Mouse (Mus musculus) c-Kit-positive CD71-negative TER-119-negative erythroid progenitor cells, embryonic 14.5 days (primary cell): Measurements from ENCODE around the gene Il1r1.

Experiments
- DNase-seq: peaks from one replicate; pipeline ENCODE4 v3.0.0-alpha.2; 2013; ENCODE audit warnings: low read depth

The Il1r1 gene

DNA sequence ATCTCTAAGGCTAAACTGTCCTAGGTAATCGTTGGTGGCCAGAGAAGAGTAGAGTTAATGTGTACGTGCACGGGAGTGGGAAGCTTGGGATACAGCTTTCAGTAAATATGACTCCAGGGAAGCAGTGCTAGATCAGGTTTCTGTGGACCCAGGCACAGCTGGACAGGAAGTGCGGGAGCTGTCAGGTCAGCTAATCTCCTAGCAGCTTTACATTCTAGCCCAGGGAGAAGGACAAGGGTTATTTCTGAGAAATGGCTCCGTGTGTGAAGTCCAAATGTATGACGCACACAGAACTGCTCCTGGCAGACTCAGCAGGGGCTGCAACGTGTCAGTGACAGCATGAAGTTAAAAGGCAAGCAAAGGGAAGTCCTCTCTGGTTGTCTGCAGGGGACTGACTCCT is 8.3 kb downstream of the Il1r1 start:
- no peak for DNase-seq

DNA sequence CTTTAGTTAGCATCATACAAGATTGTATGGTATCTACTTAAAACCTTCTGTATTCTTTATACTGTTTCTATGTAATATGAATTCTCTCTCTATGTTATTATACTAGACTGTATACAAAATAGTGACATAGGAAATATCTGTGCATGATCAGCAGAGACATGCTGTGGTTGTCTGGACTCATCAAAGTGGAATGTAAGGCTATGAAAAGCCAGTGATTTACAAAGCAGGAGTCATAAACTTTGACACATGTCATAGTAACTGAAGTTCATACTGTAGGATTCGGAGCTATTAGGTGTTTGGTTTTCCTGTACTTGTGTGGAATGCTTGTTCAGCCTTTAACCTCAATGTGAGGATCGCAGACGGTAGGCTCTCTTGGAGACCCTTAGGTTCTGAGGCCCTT is 8.7 kb downstream of the Il1r1 start:
- DNase-seq = no peak

DNA sequence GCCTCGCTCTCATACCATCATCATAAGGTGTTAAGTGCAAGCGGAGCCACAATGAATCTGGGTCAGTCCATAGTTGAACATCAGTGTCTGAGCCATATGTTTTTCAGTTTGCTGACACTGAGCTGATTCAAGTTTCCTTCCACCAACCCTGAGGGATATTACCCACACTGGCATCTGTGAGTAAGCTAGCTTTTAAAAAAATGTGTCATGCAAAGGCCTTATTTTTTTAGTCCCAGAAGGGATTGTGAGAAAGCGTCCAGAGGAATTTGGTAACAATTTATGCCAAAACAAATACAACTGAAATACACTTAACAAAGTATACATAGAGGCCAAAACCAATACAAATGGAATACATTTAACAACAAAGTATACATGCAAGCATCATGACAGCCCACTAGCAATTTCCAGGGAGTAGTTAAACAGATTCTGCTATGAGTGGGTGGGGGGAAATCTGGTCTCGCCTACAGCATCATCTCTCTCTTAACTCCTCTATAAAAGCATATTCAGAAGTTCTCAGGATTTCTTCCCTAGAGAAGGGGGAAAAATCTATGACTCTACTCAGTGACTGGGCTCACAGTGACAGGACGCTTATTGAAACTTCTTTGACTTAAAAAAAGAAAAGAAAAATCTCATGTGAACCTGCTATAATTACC is 10.8 kb downstream of the Il1r1 start:
- no peak for DNase-seq

DNA sequence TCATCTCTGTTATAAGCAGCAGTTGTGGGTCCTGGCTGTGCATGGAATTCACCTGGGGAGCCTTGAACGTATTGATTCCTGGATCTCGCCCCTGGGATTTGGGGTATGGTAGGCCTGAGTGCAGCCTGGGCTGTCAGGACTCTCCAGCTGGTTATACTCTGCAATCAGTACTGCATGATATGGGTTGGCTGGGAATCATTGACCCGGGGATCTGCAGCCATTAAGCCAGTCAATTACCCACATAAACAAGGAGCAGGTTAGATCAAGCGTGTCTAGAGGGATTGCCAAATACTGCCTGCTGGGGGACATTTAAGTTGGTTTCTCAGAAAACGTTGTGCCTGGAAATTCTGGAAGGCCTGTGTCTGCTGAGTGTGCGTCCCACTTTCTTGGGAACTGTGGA is 11.8 kb downstream of the Il1r1 start:
- DNase-seq = no peak

DNA sequence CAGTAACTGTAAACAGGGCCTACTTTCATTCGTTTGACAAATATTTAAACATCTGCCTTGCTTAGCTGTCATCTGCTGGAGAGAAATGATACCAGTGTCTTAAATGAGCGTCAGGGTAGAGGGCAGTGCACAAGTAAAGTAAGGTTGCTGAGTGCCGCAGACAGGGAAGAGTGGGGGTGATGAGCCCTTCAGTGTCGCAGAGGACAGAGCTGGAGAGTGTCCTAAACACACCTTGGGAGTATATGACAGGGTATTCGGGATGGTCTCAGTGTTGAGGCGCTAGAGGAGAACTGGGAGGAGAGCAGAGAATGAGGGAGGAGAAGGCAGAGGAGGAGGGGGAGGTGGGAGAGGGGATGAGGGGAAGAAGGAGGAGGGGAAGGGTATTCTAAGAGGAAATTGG is 12.2 kb downstream of the Il1r1 start:
- no peak for DNase-seq

DNA sequence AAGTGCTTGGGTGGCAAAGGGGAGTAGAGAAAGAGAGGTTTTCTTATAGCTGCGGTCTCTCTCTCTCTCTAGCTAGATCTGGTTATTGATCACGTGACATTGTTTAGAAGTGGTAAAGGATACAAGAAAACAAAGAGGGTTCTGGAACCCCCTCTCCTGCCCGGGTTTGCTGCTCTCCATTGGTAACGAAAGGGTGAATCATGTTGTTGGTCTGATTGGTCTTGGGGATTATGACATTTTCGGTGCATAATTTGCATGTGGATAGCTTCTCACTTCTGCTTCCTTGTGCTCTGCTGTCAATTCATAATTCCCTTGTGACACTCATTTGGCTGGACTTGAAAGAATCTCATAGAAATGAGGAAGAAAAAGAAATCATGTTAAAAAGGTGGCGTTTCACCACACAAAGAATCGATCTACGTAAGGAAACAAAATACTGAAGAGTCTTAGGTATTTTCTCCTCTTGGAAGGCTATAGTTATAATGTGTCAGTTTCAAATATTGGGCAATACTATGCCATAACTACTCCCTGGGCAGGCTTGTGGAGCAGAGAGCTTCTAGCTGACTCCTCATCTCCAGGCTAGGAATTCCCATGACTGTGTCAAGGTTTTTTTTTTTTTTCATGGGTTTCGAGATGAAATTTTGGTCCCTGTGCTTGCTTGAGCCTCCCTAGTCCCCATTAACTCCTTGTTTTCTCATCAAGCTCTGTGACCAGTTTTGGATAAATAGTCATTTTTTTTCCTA is 15.6 kb downstream of the Il1r1 start:
- no peak for DNase-seq

DNA sequence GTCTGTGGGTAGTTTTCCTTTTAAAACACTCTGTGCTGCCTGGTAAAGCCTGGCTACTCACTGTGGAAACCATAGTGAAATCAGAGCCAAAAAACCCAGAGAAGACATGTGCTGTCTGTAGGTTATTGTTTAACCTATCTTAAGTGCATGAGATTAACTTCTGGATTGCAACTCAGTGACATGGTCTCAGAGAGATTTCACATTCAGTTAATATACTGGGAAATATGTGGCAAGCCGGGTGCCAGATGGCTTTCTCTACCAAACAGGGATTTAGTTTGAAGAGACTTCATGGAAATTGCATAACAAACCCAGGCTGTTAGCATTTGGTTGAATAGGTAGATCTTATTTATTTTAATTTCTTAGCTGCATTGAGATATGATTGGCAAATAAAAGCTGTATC is 17.8 kb downstream of the Il1r1 start:
- no peak for DNase-seq

DNA sequence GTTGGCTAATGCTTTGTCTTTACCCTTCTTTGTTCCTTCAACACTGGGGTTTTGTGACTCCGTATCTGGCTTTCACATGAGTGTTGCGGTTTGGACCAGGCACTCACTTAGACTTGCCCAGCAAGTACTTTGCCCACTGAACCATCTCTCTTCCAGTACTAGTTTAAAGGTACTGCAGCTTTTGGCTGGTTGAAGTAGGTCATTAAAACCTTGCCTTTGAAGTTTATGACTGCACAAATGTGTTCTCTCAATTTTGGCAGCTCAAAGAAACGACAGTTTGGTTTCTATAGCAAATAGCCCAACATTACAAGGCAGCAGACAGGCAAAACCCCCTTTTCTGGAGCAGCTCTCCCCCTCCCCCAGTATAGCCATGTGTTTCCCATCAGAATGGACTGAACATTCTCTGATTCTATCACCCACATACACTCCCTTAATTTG is 18.7 kb downstream of the Il1r1 start:
- DNase-seq = no peak

DNA sequence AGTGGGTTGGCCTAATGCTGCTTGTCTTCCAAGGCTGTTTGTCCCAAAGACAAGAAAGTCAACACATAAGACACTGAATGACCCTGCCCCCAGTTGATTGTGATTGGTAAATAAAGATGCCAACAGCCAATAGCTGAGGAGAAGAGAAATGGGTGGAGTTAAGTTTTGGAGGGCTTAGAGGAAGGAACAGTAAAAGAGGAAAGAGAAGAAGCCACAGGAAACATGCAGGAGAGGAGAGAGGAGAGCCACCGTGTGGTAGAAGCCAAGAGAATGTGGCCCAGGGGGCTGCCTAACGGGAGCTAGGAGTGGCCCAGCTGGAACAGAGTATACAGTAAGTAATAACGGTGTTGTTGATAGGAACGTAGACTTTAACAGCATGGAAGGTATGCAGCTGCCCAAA is 25.5 kb downstream of the Il1r1 start:
- DNase-seq = no peak

DNA sequence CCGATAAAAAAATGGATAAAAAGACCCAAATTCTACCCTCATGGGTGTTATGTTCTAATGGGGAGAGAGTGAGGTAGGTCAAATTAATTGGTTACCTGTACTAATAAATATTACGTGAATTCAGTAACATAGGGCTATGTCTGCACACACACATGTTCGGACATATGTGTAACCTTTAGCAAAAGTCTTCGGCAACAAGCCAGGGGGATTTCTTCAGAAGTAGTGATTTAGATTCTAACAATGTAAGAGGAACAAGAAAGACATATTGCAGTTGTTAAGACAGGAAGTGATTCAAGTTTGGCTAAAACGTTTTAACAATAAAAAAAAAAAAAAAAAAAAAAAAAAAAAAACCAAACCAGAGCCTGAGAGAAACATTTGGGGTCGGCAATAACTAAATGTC is 27.6 kb downstream of the Il1r1 start:
- no peak for DNase-seq

DNA sequence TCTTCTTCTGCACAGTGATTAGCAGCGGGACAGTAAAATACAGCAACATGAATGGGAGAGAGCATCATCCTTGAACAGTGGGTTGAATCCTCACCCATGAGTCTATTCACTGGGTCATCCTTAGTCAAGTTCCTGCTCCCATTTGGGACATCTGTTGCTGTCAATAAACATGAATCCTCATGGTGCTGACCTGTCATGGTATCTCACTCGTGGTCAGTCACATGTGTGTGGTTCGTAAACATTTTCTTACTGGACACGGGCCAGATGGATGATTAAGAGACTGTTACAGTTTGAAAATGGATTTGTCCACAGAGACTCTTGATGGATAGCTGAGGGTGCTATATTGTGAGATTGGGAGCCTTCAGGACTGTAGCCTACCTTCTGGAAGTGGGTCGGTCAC is 29.1 kb downstream of the Il1r1 start:
- no peak for DNase-seq

DNA sequence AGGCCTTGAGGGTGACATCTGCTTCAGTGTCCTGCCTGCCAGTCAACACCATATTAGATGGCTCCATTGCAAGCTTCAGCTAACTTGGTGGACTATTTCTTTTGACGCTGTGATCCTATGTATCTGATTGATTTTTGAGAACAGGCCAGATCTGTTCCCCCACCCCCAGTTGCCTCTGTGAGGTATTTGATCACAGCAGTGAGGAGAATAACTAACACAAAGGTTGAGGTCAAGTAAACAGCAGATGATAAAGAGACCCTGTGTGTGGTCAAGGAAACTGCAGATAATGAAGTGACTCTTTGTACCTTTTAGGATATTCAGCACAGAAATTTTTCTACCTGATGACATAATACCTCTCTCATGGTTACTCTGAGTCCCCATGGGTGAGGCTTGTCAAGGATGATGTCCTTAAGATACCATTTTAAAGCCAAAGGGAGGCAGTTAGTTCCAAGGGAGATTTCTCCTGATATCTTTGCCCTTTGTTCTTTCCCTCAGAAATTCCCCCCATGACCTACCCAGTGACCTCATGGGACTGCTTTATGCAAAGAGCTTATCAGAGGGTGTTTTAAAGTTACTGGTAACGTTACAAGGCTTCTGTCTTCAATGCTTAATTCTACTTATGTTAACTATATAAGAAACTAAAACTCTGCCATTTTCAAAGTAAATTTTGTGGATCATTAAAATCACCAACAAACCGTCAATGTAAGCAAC is 29.6 kb downstream of the Il1r1 start:
- DNase-seq = no peak

DNA sequence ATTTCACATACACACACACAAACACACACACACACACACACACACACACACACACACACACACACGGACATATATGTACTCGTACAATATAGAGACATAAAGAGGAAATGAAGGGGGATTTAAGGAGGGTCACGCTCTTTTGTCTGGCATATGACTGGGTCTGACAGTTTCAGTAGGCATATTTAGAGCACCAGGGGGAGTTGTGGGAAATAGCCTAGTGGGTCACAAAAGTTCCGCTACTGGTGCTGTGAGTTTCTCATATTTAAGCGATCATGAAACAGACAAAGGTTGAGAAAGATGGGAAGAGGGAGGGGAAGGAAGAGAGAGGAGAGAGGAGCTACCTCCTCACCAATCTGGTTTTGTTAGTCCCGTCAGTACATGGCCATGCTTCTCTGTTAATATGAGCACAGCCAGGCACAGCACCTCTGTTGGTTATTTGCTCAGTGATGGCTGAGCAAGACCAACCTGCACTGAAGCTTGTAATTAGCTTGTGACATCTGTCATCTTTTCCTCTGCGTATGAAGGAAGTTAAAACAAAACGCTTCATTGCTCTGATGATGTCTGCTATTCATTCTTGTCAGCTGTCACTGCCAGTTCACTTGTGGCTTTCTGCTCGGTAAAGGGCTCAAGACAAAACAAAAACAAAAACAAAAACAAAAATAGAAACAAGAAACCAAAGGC is 37.7 kb downstream of the Il1r1 start:
- no peak for DNase-seq

DNA sequence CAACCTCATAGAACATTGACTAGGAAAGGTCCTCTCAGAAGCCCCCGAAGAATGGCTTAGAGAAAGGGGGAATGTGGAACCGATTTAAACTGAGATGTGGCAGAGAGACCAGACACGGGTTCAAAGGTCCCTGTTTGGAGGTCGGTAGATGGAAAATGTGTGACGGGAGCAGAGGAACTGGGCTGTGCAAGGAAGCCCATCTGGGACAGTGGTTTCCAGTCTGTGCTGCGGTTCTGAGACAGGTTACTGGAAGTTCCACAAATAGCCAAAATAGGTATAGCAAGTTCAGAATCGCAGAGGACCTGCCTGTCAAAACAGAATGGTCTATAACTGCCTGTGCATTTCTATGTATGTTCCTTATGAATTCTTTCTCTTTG is 38.2 kb downstream of the Il1r1 start:
- DNase-seq = no peak

DNA sequence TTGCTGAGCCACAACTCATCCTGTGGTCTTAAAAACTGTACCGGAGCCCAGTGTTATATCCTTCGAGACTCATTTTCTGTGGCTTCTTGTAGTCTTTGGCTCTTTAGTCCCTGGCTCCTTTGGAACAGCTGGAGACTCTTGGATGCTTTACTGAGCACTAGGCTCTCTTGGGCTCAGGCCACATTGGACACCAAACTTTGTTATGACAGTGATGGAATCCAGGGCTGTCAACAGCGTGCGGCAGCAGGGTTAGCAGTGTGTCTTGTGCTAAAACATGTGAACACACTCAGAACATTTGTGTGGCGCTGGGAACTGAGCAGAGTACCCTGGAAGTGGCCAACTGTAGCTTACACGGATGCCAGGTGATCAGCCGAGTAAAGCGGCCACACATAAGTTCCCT is 38.8 kb downstream of the Il1r1 start:
- no peak for DNase-seq

DNA sequence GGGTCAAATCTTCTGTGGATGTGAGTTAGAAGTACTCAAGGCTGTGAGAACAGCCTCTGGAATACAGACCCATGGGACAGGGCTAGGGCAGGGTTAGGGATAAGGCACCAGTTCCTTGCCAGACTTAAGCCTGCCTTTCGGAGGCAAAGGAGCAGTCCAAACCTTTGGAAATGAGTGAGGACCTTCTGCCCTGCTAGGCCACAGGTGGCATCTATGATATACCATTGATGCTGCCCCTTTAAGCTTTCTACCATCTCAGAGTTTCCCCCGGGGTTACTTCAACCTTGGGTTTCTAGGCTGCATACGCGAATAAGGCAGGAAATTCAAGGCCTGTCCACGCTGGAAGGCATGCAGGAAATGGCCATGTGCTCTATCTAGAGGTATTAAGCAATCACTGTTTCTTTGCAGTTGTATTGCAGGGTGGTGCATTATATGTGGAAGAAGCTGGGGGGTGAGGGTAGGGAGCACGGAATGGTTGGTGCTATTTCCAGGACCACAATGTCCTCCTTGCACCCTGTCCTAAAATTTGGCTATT is 40.5 kb downstream of the Il1r1 start:
- no peak for DNase-seq

DNA sequence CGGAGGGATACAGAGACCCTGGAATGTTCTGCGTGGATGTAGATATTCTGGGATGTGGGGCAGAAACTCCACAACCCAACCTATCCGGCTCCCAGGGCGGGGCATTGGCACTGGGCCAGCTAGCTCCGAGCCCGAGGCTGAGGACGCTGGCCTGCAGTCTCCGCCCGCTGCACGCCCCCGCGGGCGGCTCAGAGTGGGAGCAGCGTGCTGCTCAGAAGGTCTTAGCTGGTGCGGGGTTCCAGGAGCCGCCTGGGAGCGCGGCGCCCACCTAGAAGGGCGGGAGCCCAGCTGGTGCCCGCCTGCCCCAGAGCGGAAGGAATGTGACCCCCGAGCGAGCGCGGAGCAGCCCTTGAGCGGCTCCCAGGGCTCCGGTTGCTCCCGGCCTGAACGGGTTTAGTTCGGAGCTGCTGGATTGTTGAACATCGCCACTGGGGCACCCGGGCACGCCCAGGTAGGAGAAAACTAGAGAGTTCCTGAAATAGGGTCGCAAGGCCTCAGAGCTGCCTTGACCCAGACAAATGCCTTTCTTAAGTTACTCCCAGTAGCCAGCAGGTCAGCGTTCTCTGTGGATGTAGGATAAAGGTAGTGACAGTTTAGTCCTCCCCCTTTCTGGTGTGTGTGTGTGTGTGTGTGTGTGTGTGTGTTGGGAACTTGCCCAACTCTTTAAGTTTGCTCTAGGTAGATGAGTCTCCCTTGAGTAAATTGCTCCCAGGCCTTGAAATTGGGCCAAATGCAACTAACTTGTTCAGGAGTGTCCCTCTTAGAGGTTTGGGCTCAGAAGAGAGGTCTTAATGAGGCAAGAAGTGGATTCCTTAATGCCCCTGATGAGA is 41.8 kb downstream of the Il1r1 start:
- peak; percentile 24 for DNase-seq

DNA sequence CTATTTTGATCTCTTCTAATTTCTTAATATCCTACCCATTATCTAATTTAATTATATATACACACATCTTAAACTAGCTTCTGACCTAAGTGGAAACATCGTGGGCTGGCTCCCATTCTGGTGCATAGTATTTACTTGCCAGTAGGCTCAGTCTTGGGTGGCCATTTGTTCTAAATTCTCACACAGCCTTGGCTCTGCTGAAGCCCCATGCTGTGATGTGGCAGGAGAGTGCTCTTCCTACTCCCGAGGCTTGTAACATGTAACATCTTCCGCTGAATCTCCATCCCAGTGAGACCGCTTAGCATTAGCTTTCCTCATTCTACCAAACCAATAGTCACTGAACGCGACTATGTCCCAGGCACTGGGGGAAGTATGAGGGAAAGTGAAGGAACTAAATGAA is 43.0 kb downstream of the Il1r1 start:
- no peak for DNase-seq

DNA sequence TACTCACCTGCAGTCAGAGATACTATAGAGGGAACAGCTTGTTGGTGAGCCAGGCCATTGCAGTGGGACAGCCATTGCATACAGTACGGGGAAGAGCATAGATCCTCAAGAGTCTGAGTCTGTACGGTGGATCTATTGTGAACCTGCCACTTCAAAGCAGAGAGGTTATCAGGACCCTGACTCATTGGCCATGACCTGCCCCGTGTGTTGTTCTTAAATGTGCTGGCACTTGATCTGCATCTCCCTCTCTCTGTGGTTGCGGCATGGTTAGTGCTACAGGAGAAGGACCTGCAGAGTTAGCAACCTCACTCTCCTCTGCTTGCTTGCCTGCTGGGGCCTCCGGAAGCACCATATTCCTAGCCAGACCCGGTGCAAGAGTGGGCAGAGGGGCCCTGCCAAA is 43.7 kb downstream of the Il1r1 start:
- no peak for DNase-seq

DNA sequence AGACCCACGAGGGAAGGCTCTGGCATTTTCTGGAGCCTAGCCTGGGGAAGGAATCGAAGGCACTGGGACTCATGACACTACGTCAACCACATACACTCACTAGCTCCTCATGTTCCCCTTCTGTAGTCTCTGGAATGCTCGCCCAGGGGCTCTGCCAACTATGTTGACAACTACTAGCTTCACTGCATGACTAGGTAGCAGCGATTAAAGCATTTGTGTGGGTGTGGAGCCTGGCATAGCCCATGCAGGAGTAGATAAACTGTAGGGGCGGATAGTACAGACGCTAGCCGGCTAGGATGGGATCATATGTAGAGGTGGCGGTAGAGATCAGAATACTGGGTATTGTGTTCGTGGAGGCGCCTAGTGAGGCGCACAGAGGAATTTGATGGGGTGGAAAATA is 45.5 kb downstream of the Il1r1 start:
- no peak for DNase-seq

DNA sequence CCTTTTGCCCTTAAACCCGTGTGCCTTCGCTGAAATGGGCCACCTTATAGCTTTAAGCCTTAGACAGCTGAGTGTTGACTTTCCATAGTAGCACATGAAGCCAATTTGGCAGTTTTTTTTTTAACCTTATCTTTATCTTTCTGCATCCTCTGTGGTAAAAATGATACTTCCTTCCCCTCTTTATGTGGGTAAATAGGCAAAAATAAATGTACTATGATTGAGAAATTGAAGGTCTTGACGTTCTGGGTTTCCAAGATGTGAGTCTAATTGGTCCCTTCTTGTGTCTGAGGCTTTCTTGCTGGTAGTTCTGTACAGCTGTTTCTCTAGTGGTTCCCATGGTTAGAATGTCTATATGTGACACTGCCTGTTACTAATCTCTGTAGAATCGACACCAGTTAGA is 46.2 kb downstream of the Il1r1 start:
- DNase-seq = no peak
